Mouse (Mus musculus) cerebellum, postnatal 4 days (tissue): ENCODE data around the gene Gm13272.
"Not testable (repeated sequence)": the region's sequence is repeated elsewhere in the genome, so short reads cannot be mapped to it uniquely, and the experiment has no call there.

Source experiments
- DNase-seq, 2 experiments: peaks; one replicate each; pipeline ENCODE4 v3.0.0; 2022; ENCODE audit warnings: low spot score in 2 of 2, mixed read lengths in 1 of 2

The Gm13272 gene

DNA sequence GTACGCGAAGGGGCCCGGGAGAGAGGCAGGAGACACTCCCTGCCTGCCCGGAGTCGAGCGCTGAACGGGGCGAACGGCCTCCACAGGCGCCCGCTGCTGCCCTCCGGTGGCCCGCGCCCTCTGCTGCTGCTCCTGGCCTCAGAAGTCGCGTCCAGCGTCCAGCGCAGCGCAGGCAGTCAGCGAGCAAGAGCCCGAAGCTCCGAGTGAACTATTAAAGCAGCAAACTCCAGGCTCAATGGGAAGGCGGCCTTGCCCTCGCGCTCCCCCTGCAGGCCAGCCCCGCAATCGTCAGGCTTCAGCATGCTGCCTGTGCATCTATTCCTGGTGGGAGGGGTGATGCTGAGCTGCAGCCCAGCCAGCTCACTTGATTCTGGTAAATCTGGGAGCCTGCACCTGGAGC lies 5.8 kb downstream of the Gm13272 start, which contains the start of gene Gm13276:
Gene Gm13276 (plus strand): TSS at position 301 of the 400 bp plus-strand sequence.
- not testable (repeated sequence) for DNase-seq

GRCm38 (mm10) chr4:88788402-88788801 lies 8.8 kb downstream of the Gm13272 start, which contains the start of gene Gm13277:
TSS of gene Gm13277 (plus strand) at chr4:88788632.
- peak; percentile 29 to 69 for DNase-seq

DNA sequence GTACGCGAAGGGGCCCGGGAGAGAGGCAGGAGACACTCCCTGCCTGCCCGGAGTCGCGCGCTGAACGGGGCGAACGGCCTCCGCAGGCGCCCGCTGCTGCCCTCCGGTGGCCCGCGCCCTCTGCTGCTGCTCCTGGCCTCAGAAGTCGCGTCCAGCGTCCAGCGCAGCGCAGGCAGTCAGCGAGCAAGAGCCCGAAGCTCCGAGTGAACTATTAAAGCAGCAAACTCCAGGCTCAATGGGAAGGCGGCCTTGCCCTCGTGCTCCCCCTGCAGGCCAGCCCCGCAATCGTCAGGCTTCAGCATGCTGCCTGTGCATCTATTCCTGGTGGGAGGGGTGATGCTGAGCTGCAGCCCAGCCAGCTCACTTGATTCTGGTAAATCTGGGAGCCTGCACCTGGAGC lies 11.6 kb downstream of the Gm13272 start, which contains the start of gene Gm13278:
Gene Gm13278 (plus strand): TSS at position 301 of the 400 bp plus-strand sequence.
- not testable (repeated sequence) for DNase-seq

DNA sequence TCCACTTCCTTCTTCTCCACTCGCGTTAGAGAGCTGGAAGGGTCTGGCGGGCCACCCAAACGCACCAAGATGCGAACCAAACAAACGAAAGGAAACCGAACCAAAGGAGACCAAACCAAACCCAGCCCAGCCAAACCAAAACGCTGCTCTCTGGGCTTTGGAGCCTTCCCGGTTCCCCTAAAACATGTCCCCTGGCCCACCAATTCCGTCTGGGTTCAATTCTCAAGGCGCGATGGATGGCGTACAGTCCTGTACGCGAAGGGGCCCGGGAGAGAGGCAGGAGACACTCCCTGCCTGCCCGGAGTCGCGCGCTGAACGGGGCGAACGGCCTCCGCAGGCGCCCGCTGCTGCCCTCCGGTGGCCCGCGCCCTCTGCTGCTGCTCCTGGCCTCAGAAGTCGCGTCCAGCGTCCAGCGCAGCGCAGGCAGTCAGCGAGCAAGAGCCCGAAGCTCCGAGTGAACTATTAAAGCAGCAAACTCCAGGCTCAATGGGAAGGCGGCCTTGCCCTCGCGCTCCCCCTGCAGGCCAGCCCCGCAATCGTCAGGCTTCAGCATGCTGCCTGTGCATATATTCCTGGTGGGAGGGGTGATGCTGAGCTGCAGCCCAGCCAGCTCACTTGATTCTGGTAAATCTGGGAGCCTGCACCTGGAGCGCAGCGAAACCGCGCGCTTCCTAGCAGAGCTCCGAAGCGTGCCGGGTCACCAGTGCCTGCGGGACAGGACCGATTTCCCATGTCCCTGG lies 14.5 kb downstream of the Gm13272 start, which contains the start of gene Gm13275:
Gene Gm13275 (plus strand): TSS at position 552 of the 740 bp plus-strand sequence.
- peak; percentile 42 to 64 for DNase-seq

- DNase-seq: not testable (repeated sequence)
Observed at GRCm38 (mm10) chr4:88797097-88797496, 17.4 kb downstream of the Gm13272 start, which contains the start of gene Gm13279. TSS of gene Gm13279 (plus strand) at chr4:88797397.

DNA sequence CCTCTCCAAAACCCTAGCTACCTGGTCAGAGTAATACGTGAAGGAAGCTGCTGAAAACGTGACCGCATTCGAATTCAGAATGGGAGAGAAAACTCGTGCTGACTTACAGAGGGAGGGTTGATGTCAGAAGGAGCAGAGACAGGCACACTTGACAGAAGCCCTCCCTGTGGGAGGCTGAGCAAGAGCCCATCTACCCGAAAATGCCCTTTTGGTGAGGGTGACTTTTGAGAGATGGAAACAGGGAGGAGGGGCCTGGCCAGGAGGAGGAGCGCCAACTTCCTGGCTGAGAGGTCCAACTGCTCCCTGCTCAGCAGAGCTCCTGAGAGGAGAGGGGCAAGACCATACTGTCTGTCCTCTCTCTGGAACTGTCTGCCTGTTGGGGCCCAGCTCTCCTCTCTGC lies 19.7 kb downstream of the Gm13272 start, which contains the start of gene Gm13285:
Gene Gm13285 (plus strand): TSS at position 301 of the 400 bp plus-strand sequence.
- DNase-seq: not testable (repeated sequence)

GRCm38 (mm10) chr4:88802954-88803353 lies 23.3 kb downstream of the Gm13272 start, which contains the start of gene Gm13287:
TSS of gene Gm13287 (plus strand) at chr4:88803254.
- not testable (repeated sequence) for DNase-seq

DNA sequence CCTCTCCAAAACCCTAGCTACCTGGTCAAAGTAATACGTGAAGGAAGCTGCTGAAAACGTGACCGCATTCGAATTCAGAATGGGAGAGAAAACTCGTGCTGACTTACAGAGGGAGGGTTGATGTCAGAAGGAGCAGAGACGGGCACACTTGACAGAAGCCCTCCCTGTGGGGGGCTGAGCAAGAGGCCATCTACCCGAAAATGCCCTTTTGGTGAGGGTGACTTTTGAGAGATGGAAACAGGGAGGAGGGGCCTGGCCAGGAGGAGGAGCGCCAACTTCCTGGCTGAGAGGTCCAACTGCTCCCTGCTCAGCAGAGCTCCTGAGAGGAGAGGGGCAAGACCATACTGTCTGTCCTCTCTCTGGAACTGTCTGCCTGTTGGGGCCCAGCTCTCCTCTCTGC lies 25.6 kb downstream of the Gm13272 start, which contains the start of gene Gm13288:
Gene Gm13288 (plus strand): TSS at position 301 of the 400 bp plus-strand sequence.
- DNase-seq: not testable (repeated sequence)

DNA sequence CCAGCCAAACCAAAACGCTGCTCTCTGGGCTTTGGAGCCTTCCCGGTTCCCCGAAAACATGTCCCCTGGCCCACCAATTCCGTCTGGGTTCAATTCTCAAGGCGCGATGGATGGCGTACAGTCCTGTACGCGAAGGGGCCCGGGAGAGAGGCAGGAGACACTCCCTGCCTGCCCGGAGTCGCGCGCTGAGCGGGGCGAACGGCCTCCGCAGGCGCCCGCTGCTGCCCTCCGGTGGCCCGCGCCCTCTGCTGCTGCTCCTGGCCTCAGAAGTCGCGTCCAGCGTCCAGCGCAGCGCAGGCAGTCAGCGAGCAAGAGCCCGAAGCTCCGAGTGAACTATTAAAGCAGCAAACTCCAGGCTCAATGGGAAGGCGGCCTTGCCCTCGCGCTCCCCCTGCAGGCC lies 26.1 kb downstream of the Gm13272 start:
- DNase-seq: peak in 1 of 2 experiments; percentile 7

DNA sequence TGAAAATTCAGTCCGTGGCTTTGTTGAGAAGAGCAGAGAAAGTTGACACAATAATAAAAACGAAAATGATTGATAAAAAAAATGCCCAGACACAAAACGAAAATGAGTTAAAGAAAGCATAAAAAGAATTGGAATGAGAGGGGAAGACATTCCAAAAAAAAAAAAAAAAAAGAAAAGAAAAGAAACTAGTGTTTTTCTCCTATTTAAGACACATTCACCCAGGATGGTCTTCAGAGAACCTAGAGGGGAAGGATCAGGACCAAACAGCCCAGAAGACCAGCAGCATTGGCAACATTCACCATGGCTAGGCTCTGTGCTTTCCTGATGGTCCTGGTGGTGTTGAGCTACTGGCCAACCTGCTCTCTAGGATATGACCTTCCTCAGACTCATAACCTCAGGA lies 36.3 kb downstream of the Gm13272 start, which contains the start of gene Ifna7:
Gene Ifna7 (plus strand): TSS at position 301 of the 400 bp plus-strand sequence.
- no peak for DNase-seq

GRCm38 (mm10) chr4:88819659-88820058 lies 40.0 kb downstream of the Gm13272 start, which contains the start of gene Ifna11:
TSS of gene Ifna11 (plus strand) at chr4:88819959.
- DNase-seq: no peak

- peak in 1 of 2 experiments; percentile 8 for DNase-seq
Observed at GRCm38 (mm10) chr4:88822995-88823394, 43.3 kb downstream of the Gm13272 start.

DNA sequence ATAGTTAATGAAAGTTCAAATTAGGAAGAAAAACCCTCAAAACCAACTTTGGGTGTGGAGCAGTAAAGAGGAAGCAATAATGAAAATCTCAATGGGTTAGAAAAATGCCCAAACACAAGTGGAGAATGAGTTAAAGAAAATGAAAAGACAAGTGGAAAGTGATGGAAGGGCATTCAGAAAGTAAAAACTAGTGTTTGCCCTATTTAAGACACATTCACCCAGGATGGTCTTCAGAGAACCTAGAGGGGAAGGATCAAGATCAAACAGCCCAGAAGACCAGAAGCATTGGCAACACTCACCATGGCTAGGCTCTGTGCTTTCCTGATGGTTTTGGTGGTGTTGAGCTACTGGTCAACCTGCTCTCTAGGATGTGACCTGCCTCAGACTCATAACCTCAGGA lies 47.5 kb downstream of the Gm13272 start, which contains the start of gene Ifna6:
Gene Ifna6 (plus strand): TSS at position 301 of the 400 bp plus-strand sequence.
- not testable (repeated sequence) for DNase-seq
